Mouse (Mus musculus) bone marrow, adult 2 months (tissue): ENCODE measurements around the gene Ltc4s. TPM values are rescaled to one million over a fixed set of nuclear protein-coding genes. Genes with fewer than 3 reads are reported as not detected.

Experiments
- H3K27ac ChIP-seq: fragments of 200-500 bp; 2 replicates; pipeline ENCODE4 v1.5.1; 2012; ENCODE audit warnings: low read depth, mild to moderate bottlenecking, control low read depth, inconsistent platforms, low read length; ENCODE audit not compliant: control insufficient read depth, poor library complexity, insufficient read depth
- H3K4me1 ChIP-seq: fragments of 200-500 bp; 2 replicates; pipeline ENCODE4 v1.6.1; 2011; ENCODE audit warnings: low read length; ENCODE audit not compliant: control insufficient read depth, insufficient read depth
- H3K4me3 ChIP-seq: fragments of 200-500 bp; replicated peaks from 2 replicates; pipeline ENCODE3; 2011; ENCODE audit warnings: mild to moderate bottlenecking, low read depth, low read length, control low read depth; ENCODE audit not compliant: control insufficient read depth
- CTCF ChIP-seq: fragments of 200-500 bp; IDR thresholded peaks from 2 replicates; pipeline ENCODE4 v1.5.1; 2011; ENCODE audit warnings: low read length, control low read depth; ENCODE audit not compliant: control insufficient read depth, insufficient read depth
- POLR2A ChIP-seq: fragments of 200-500 bp; IDR thresholded peaks from 2 replicates; pipeline ENCODE4 v1.6.1; 2011; ENCODE audit warnings: low read depth, mild to moderate bottlenecking, control low read depth, low read length, borderline replicate concordance; ENCODE audit not compliant: control insufficient read depth
- WGBS: fragments of 180-500 bp; shearing (Covaris S2); methylation state at CpG from one replicate; pipeline ENCODE4 v1.1.7; 2018; 5-methylcytosine and 5-hydroxymethylcytosine counted together
- polyA plus RNA-seq: library from polyadenylated mRNA; stranded (reverse); fragments of >200 nt; gene quantifications from 2 replicates; pipeline ENCODE4 v1.2.4, GENCODE M21; 2011; ENCODE audit warnings: low replicate concordance; ENCODE audit not compliant: missing spikeins, insufficient read depth, insufficient read length

The Ltc4s gene
- polyA plus RNA-seq, 1 experiment = 6.7 TPM

GRCm38 (mm10) chr11:50258310-50258709 lies 19.9 kb upstream of the Ltc4s start:
- Histone ChIP-seq H3K4me3 (no peak overlapping the region), H3K27ac (no peak overlapping the region), H3K4me1 (no peaks in the 10 kb centered on the region)
- WGBS = 86% methylated on average over 7 of the region's 7 CpGs
- no peak for TF ChIP-seq POLR2A
- TF ChIP-seq CTCF = no peak

GRCm38 (mm10) chr11:50256615-50257014 lies 18.2 kb upstream of the Ltc4s start:
- Histone ChIP-seq H3K27ac (no peak overlapping the region), H3K4me1 (no peaks in the 10 kb centered on the region), H3K4me3 (no peak overlapping the region)
- 30% methylated on average over 7 of the region's 7 CpGs for WGBS
- TF ChIP-seq POLR2A = no peak
- no peak for TF ChIP-seq CTCF

GRCm38 (mm10) chr11:50254010-50254580 lies 15.7 kb upstream of the Ltc4s start:
- H3K4me3 ChIP-seq = no peak overlapping the region
- TF ChIP-seq POLR2A (no peak), CTCF (no peak)
- H3K4me1 ChIP-seq = no peaks in the 10 kb centered on the region; the same call in 1 of the 2 replicates
- H3K27ac ChIP-seq = no peak overlapping the region
- WGBS = 91% methylated on average over 12 of the region's 12 CpGs

GRCm38 (mm10) chr11:50253393-50253792 lies 15.0 kb upstream of the Ltc4s start:
- no peaks in the 10 kb centered on the region; the same call in 1 of the 2 replicates for H3K4me1 ChIP-seq
- no peak overlapping the region for H3K4me3 ChIP-seq
- TF ChIP-seq POLR2A (no peak), CTCF (no peak)
- WGBS = 89% methylated on average over 1 of the region's 1 CpGs
- no peak overlapping the region for H3K27ac ChIP-seq

GRCm38 (mm10) chr11:50252684-50253265 lies 14.4 kb upstream of the Ltc4s start:
- WGBS = 76% methylated on average over 11 of the region's 11 CpGs
- no peak for TF ChIP-seq CTCF
- no peak for TF ChIP-seq POLR2A
- H3K4me1 ChIP-seq = no peaks in the 10 kb centered on the region; the same call in 1 of the 2 replicates
- H3K27ac ChIP-seq = no peak overlapping the region
- no peak overlapping the region for H3K4me3 ChIP-seq

GRCm38 (mm10) chr11:50252166-50252565 lies 13.8 kb upstream of the Ltc4s start:
- 77% methylated on average over 3 of the region's 3 CpGs for WGBS
- TF ChIP-seq CTCF (no peak), POLR2A (no peak)
- no peak overlapping the region for H3K4me3 ChIP-seq
- H3K4me1 ChIP-seq = no peaks in the 10 kb centered on the region; the same call in 1 of the 2 replicates
- no peak overlapping the region; the same call in 1 of the 2 replicates for H3K27ac ChIP-seq

GRCm38 (mm10) chr11:50248473-50249171 lies 10.2 kb upstream of the Ltc4s start:
- peaks cover 1% of the 10 kb centered on the region; the same call in 1 of the 2 replicates for H3K4me1 ChIP-seq
- no peak overlapping the region for H3K4me3 ChIP-seq
- no peak overlapping the region for H3K27ac ChIP-seq
- TF ChIP-seq POLR2A = no peak
- no peak for TF ChIP-seq CTCF
- 81% methylated on average over 7 of the region's 7 CpGs for WGBS

GRCm38 (mm10) chr11:50245269-50245668 lies 6.9 kb upstream of the Ltc4s start:
- WGBS = 66% methylated on average over 5 of the region's 5 CpGs
- peaks cover 1% of the 10 kb centered on the region; the same call in 1 of the 2 replicates for H3K4me1 ChIP-seq
- TF ChIP-seq CTCF (no peak), POLR2A (no peak)
- no peak overlapping the region for H3K4me3 ChIP-seq
- no peak overlapping the region for H3K27ac ChIP-seq
